Mouse (Mus musculus) ES-E14 (cell line): ENCODE measurements around the gene Fxn.

Source experiments
- CHD2 ChIP-seq: IDR thresholded peaks from 2 replicates; pipeline ENCODE4 v1.6.1; 2014; ENCODE audit warnings: mild to moderate bottlenecking, low read depth, low read length, inconsistent platforms
- MAFK ChIP-seq: IDR thresholded peaks from 2 replicates; pipeline ENCODE4 v1.6.1; 2014; ENCODE audit warnings: mild to moderate bottlenecking, low read depth, low read length, inconsistent platforms; ENCODE audit not compliant: insufficient read depth
- ZC3H11A ChIP-seq: IDR thresholded peaks from 2 replicates; pipeline ENCODE4 v1.6.1; 2012; ENCODE audit warnings: low read depth, mild to moderate bottlenecking, inconsistent platforms, low read length, borderline replicate concordance
- ZNF384 ChIP-seq: IDR thresholded peaks from 2 replicates; pipeline ENCODE4 v1.6.1; 2012; ENCODE audit warnings: low read depth, low read length, inconsistent platforms

- TF ChIP-seq ZC3H11A (no peak), ZNF384 (no peak), CHD2 (no peak), MAFK (no peak)
Observed at GRCm38 (mm10) chr19:24316060-24316725, 35.8 kb upstream of the Fxn start.
